In the genomic region with DNA sequence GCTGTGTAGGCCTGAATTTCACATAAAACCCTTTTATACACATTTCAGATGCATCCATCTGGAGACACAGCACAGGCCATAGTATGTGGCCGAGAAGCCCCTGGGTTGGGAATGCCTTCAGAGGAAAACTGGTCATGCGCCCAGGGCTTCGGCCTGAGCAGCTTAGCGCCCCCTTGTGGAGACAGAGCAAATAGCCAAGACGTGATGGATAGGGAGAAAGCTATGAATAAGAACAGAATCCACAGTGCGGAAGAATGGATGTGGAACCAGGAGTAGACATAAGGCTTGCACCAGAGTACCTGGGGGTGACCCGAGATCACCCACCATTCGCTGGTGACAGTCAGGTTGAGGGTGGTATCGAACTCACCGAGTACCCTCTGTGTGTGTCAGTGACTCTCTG, we compare ENCODE assay signal across 8 mouse cellular contexts. TPM values are rescaled to one million over a fixed set of nuclear protein-coding genes. Genes with fewer than 3 reads are reported as not detected.
DNase-seq lines count a peak whose midpoint lies in the region; ATAC-seq lines count a peak whose summit lies in the region.

No protein-coding gene starts in this region.

- no peaks in the 10 kb centered on the region for H3K4me1 ChIP-seq in embryonic facial prominence, embryonic 11.5 days (ENCODE audit: control insufficient read depth, insufficient read depth, low read length)
- peaks cover 2% of the 10 kb centered on the region for H3K4me1 ChIP-seq in hindbrain, embryonic 16.5 days (ENCODE audit: control insufficient read depth, insufficient read depth, low read depth, low read length)
- no peaks in the 10 kb centered on the region for H3K4me1 ChIP-seq in liver, embryonic 13.5 days (replicated peaks)
- no peaks in the 10 kb centered on the region for H3K4me1 ChIP-seq in neural tube, embryonic 12.5 days

- DNase-seq in urinary bladder, postnatal 14 days (ENCODE audit: low spot score) = peak; percentile 58
- no peak for DNase-seq in urinary bladder, postnatal 10 days (ENCODE audit: low spot score)
- peak; percentile 71 for DNase-seq in adrenal gland, postnatal 10 days
- peak; percentile 80 for DNase-seq in embryonic facial prominence, embryonic 11.5 days (ENCODE audit: low spot score)
- DNase-seq in liver, embryonic 13.5 days = peak; percentile 19

- no peaks in the 10 kb centered on the region for H3K27me3 ChIP-seq in embryonic facial prominence, embryonic 11.5 days (ENCODE audit: control insufficient read depth, insufficient read depth, low read length)
- no peaks in the 10 kb centered on the region for H3K27me3 ChIP-seq in hindbrain, embryonic 16.5 days (replicated peaks; ENCODE audit: control insufficient read depth, insufficient read depth, low read length)
- H3K27me3 ChIP-seq in liver, embryonic 13.5 days = no peaks in the 10 kb centered on the region
- no peaks in the 10 kb centered on the region for H3K27me3 ChIP-seq in neural tube, embryonic 12.5 days (replicated peaks)

- no peak overlapping the region for H3K4me2 ChIP-seq in embryonic facial prominence, embryonic 11.5 days (ENCODE audit: low read depth, low read length)
- H3K4me2 ChIP-seq in hindbrain, embryonic 16.5 days (ENCODE audit: low read length) = no peak overlapping the region
- no peak overlapping the region for H3K4me2 ChIP-seq in liver, embryonic 13.5 days
- no peak overlapping the region for H3K4me2 ChIP-seq in neural tube, embryonic 12.5 days (replicated peaks)

- no peaks in the 10 kb centered on the region for H3K9me3 ChIP-seq in embryonic facial prominence, embryonic 11.5 days (replicated peaks; ENCODE audit: control insufficient read depth, low read length)
- no peaks in the 10 kb centered on the region for H3K9me3 ChIP-seq in hindbrain, embryonic 16.5 days (ENCODE audit: control insufficient read depth, low read length)
- H3K9me3 ChIP-seq in liver, embryonic 13.5 days (replicated peaks) = no peaks in the 10 kb centered on the region
- H3K9me3 ChIP-seq in neural tube, embryonic 12.5 days = no peaks in the 10 kb centered on the region

- no peak overlapping the region for H3K4me3 ChIP-seq in embryonic facial prominence, embryonic 11.5 days (ENCODE audit: low read depth, low read length)
- no peak overlapping the region for H3K4me3 ChIP-seq in hindbrain, embryonic 16.5 days (ENCODE audit: low read length)
- no peak overlapping the region for H3K4me3 ChIP-seq in liver, embryonic 13.5 days (replicated peaks)
- H3K4me3 ChIP-seq in neural tube, embryonic 12.5 days = no peak overlapping the region

- no peak overlapping the region for H3K27ac ChIP-seq in embryonic facial prominence, embryonic 11.5 days (replicated peaks; ENCODE audit: low read depth, low read length)
- 0 out of 2 replicates have a peak overlapping the region, but pooled peaks have one; percentile 23 for H3K27ac ChIP-seq in hindbrain, embryonic 16.5 days (ENCODE audit: low read depth, low read length)
- H3K27ac ChIP-seq in liver, embryonic 13.5 days = no peak overlapping the region
- no peak overlapping the region for H3K27ac ChIP-seq in neural tube, embryonic 12.5 days

- ATAC-seq in embryonic facial prominence, embryonic 11.5 days (replicated peaks; ENCODE audit: insufficient number of reproducible peaks, low FRiP score, low TSS enrichment, low read depth) = no peak
- peak; percentile 31; the same call in 1 of the 2 replicates for ATAC-seq in hindbrain, embryonic 16.5 days
- no peak for ATAC-seq in liver, embryonic 13.5 days (ENCODE audit: low read depth)
- ATAC-seq in neural tube, embryonic 12.5 days (ENCODE audit: low FRiP score, low read depth) = peak; percentile 49; the same call in 1 of the 2 replicates
- no peak for ATAC-seq in inflammation-experienced regulatory T-cells, adult 6 months

- H3K36me3 ChIP-seq in embryonic facial prominence, embryonic 11.5 days (replicated peaks; ENCODE audit: control insufficient read depth, insufficient read depth, low read depth, low read length) = no peaks in the 10 kb centered on the region; the same call in 1 of the 2 replicates
- peaks cover 25% of the 10 kb centered on the region for H3K36me3 ChIP-seq in hindbrain, embryonic 16.5 days (ENCODE audit: control insufficient read depth, insufficient read depth, low read length)
- peaks cover 15% of the 10 kb centered on the region for H3K36me3 ChIP-seq in liver, embryonic 13.5 days
- H3K36me3 ChIP-seq in neural tube, embryonic 12.5 days = peaks cover 54% of the 10 kb centered on the region

- H3K9ac ChIP-seq in embryonic facial prominence, embryonic 11.5 days (replicated peaks; ENCODE audit: low read length) = no peak overlapping the region
- H3K9ac ChIP-seq in hindbrain, embryonic 16.5 days (ENCODE audit: low read depth, low read length) = no peak overlapping the region
- H3K9ac ChIP-seq in liver, embryonic 13.5 days = no peak overlapping the region
- no peak overlapping the region for H3K9ac ChIP-seq in neural tube, embryonic 12.5 days

- 33% methylated on average over 10 of the region's 10 CpGs for WGBS in embryonic facial prominence, embryonic 11.5 days
- 28% methylated on average over 10 of the region's 10 CpGs for WGBS in hindbrain, embryonic 16.5 days
- WGBS in liver, embryonic 13.5 days (ENCODE audit: insufficient replicate concordance) = 32% methylated on average over 10 of the region's 10 CpGs
- WGBS in neural tube, embryonic 12.5 days = 32% methylated on average over 10 of the region's 10 CpGs

RNA-seq across cellular contexts. Expression of gene Cerk, which starts 45.6 kb away (rescaled TPM):
- total RNA-seq in adrenal gland, postnatal 10 days (2021) = 10 to 100 TPM; 21.1 to 26.4 TPM
- 16.3 and 17.6 TPM in 2 replicates for polyA plus RNA-seq in embryonic facial prominence, embryonic 11.5 days (2014; fragmentation: Nextera tagmentation; extraction: Ambion mirVana)
- polyA plus RNA-seq in hindbrain, embryonic 16.5 days (2015; fragmentation: Nextera tagmentation; extraction: Ambion mirVana) = 25.3 and 27.6 TPM in 2 replicates
- 3.2 and 3.7 TPM in 2 replicates for polyA plus RNA-seq in liver, embryonic 13.5 days (2015; fragmentation: Nextera tagmentation; extraction: Ambion mirVana)
- polyA plus RNA-seq in neural tube, embryonic 12.5 days (2016; fragmentation: Nextera tagmentation; extraction: Ambion mirVana) = 31.3 and 33.4 TPM in 2 replicates
- polyA plus RNA-seq in inflammation-experienced regulatory T-cells, adult 6 months (2017; shearing (Covaris generic)) = 1 to 10 TPM; 2.3 to 6.6 (median 5.9) TPM

Comparison
In these comparisons a context has a peak if more than half of its experiments do, and no peak if none do; other contexts are left out.
1. ATAC-seq: peak in hindbrain, embryonic 16.5 days (single experiment) and neural tube, embryonic 12.5 days (single experiment); none in embryonic facial prominence, embryonic 11.5 days (single experiment), liver, embryonic 13.5 days (single experiment) and inflammation-experienced regulatory T-cells, adult 6 months (single experiment).